Mouse (Mus musculus) heart, postnatal 25 days (tissue): ENCODE measurements at regions not wholly inside any gene's neighbourhood (a gene's known extent, or its start where the extent isn't known, plus 50 kb on each side); places are given as distances from the start of the nearest gene placed in this dataset.
"Not testable (repeated sequence)": the region's sequence is repeated elsewhere in the genome, so short reads cannot be mapped to it uniquely, and the experiment has no call there.

Experiments
- DNase-seq: peaks from one replicate; pipeline ENCODE4 v3.0.0; 2022; ENCODE audit warnings: low spot score
- intact Hi-C: fragments of 180-260 bp; cut with DNase I; formaldehyde crosslinking; loops from one replicate; pipeline ENCODE4 v1.15.1; 2025

- intact Hi-C loops, result not testable (repeated sequence)
- DNase-seq, result peak; percentile 14
Measured at GRCm38 (mm10) chr4:145774241-145774761, 94.3 kb upstream of the Zfp986 start.

- not testable (repeated sequence) for DNase-seq
Measured at GRCm38 (mm10) chr4:145774884-145775283, 93.7 kb upstream of the Zfp986 start.

DNA sequence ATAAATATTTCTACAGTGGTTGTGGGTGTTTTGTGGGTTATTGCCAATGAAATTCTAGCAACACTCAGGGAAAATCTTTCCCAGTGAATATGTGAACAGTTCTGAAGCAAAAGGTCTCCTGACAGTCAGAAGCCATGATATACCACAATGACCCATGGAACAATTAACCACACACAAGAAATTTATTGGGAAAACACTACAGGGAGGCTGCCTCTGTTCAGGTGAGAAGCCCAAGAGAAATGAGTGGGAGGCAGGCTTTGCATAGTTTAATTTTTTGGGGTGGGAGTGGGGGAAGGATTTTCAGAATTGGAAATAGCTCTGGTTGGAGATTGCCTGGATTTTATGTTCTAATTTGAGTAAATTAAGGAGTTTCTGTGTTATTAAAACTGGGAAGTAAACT lies 92.1 kb upstream of the Zfp986 start:
- intact Hi-C loops, DNase-seq: not testable (repeated sequence)

More at GRCm38 (mm10) chr4:145774884-145775283, 93.7 kb upstream of the Zfp986 start:
- intact Hi-C loops, result not testable (repeated sequence)

GRCm38 (mm10) chr4:145781281-145781896 lies 87.2 kb upstream of the Zfp986 start:
- DNase-seq, result not testable (repeated sequence)

DNA sequence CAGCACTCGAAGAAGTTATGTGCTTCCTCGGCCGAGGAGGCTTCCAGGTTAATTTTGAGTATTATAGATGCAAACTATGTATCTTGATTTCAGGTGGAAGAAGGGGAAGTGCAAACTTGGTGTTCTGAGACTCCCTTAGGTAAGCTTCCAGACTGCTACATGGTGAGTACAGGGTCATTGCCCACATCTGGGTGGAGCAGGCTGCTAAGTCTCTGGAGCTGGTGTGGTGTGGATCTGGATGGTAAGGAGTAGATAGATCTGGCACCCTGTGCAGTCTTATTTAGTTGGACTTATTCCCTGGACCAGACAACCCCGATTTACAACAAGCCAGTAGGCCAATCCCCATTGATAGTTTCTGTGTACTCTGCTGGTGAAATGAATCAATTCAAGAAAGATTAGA lies 53.9 kb upstream of the Zfp986 start:
- DNase-seq, intact Hi-C loops: not testable (repeated sequence)

More at GRCm38 (mm10) chr4:145781281-145781896, 87.2 kb upstream of the Zfp986 start:
- intact Hi-C loops, result not testable (repeated sequence)
